Mouse (Mus musculus) limb, embryonic 13.5 days (tissue): ENCODE results near the gene Slc44a3. TPM values are rescaled to one million over a fixed set of nuclear protein-coding genes. Genes with fewer than 3 reads are reported as not detected.

Experiments used
- ATAC-seq: fragments of 200-750 bp; cut with Nextera tagmentation; 2 replicates; pipeline ENCODE4 v1.8.0; 2017; ENCODE audit warnings: low read depth, moderate number of reproducible peaks, moderate TSS enrichment; ENCODE audit not compliant: low FRiP score
- H3K27ac ChIP-seq: fragments of 300-500 bp; sonication (generic); 2 replicates; pipeline ENCODE4 v1.5.1; 2015; ENCODE audit warnings: inconsistent platforms, mild to moderate bottlenecking, moderate library complexity
- H3K27me3 ChIP-seq: fragments of 300-500 bp; sonication (generic); 2 replicates; pipeline ENCODE4 v1.6.1; 2015; ENCODE audit warnings: mild to moderate bottlenecking, inconsistent platforms
- H3K36me3 ChIP-seq: fragments of 300-500 bp; sonication (generic); 2 replicates; pipeline ENCODE4 v1.6.1; 2015; ENCODE audit warnings: inconsistent platforms, mild to moderate bottlenecking, moderate library complexity
- H3K4me1 ChIP-seq: fragments of 300-500 bp; sonication (generic); 2 replicates; pipeline ENCODE4 v1.6.1; 2015; ENCODE audit warnings: inconsistent platforms
- H3K4me2 ChIP-seq: fragments of 300-500 bp; sonication (generic); replicated peaks from 2 replicates; pipeline ENCODE4 v1.6.1; 2015; ENCODE audit warnings: inconsistent platforms, mild to moderate bottlenecking, moderate library complexity
- H3K4me3 ChIP-seq: fragments of 300-500 bp; sonication (generic); 2 replicates; pipeline ENCODE4 v1.5.1; 2015; ENCODE audit warnings: moderate library complexity, mild to moderate bottlenecking, inconsistent platforms
- H3K9ac ChIP-seq: fragments of 300-500 bp; sonication (generic); 2 replicates; pipeline ENCODE4 v1.6.1; 2015; ENCODE audit warnings: mild to moderate bottlenecking, inconsistent platforms
- H3K9me3 ChIP-seq: fragments of 300-500 bp; sonication (generic); 2 replicates; pipeline ENCODE4 v1.6.1; 2016; ENCODE audit warnings: inconsistent platforms
- WGBS: fragments of 180-500 bp; shearing (Covaris S2); methylation state at CpG from one replicate; pipeline ENCODE4 v1.1.7; 2015; 5-methylcytosine and 5-hydroxymethylcytosine counted together
- polyA plus RNA-seq: library from polyadenylated mRNA; unstranded; fragments of >200 nt; fragmentation: Nextera tagmentation; extraction: Ambion mirVana; gene quantifications from 2 replicates; pipeline ENCODE4 v1.2.1, GENCODE M21; 2015

Slc44a3 gene
- polyA plus RNA-seq, 1 experiment from 2014 or later, result 2.0 TPM

DNA sequence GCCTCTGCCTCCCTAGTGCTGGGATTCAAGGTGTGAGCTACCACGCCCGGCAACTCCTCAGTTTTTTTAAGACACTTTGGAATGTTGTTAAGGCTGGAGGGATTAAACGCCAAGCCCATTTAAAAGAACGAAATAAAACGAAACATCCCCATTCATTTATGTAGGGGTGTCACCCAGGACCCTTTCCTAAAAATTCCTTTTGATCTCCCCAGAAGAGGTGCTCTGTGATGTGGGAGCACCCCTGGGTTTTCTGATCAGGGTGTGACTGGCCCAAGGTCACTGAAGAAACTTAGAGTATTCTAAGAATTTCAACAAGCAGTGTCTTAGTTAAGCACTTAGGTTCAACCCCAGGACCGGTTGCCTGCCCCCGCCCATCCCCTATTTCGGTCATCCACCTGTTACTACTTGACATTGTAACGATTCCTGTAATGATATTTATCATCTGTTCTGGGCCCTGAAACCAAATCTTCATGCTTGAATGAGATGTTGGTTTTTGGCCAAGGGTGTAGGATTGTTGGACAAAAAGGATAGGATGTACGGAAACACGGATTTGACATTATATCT is 103.4 kb downstream of the Slc44a3 start:
- 50% methylated on average over 11 of the region's 11 CpGs for WGBS
- no peaks in the 10 kb centered on the region for H3K27me3 ChIP-seq
- peak overlapping the region; percentile 99 for H3K9ac ChIP-seq
- no peaks in the 10 kb centered on the region for H3K36me3 ChIP-seq
- H3K4me3 ChIP-seq, result peak overlapping the region; percentile 88
- ATAC-seq, result no peak
- H3K9me3 ChIP-seq, result no peaks in the 10 kb centered on the region
- peaks cover 60% of the 10 kb centered on the region for H3K4me1 ChIP-seq
- peak overlapping the region; percentile 88 for H3K4me2 ChIP-seq
- peak overlapping the region; percentile 99; the same call in 1 of the 2 replicates for H3K27ac ChIP-seq

DNA sequence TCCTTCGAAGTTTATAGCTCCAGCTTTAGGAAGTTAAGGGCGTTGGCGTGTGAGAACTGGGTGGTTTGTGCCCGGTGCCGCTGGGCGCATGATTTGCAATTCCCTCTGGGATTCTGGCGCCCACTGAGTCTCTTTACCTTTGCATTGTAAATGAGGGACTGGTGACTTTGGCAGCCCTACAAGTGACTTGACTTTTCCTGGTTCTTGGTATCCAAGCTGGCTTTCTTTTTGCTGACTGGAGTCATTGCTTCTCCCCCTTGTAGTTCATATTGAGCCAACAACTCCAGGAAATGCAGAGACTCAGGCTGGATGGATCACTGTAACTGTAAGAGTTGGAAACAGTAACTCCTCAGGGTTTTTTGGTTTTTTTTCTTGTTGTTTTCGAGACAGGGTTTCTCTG is 104.0 kb downstream of the Slc44a3 start:
- Histone ChIP-seq H3K9ac (peak overlapping the region; percentile 99), H3K27me3 (no peaks in the 10 kb centered on the region), H3K4me2 (peak overlapping the region; percentile 88), H3K9me3 (no peaks in the 10 kb centered on the region), H3K4me1 (peaks cover 54% of the 10 kb centered on the region), H3K36me3 (no peaks in the 10 kb centered on the region), H3K27ac (peak overlapping the region; percentile 99), H3K4me3 (peak overlapping the region; percentile 88)
- no peak for ATAC-seq
- 7% methylated on average over 8 of the region's 8 CpGs for WGBS

DNA sequence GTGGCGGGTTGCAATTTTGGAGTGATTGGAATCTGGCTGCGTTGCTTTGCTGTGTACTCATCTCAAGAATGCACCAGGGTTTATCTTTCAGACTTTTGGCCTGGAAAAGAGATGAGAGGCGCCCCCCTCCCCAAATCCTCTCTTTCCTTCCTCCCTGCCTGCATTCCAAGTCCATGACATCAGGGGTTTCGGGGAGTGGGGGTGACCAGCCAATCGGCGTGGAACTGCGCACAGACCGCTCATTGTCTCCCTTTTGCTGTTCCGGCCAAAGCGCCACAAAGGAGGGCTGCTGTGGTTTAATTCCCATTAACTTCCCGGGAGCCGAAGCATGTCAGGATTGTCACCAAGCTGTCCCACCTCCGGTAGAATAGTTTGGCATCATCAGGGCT is 104.7 kb downstream of the Slc44a3 start:
- H3K27ac ChIP-seq, result peak overlapping the region; percentile 99
- WGBS, result under 1% methylated on average over 13 of the region's 13 CpGs
- H3K9me3 ChIP-seq, result no peaks in the 10 kb centered on the region
- peaks cover 47% of the 10 kb centered on the region for H3K4me1 ChIP-seq
- no peaks in the 10 kb centered on the region for H3K36me3 ChIP-seq
- H3K9ac ChIP-seq, result peak overlapping the region; percentile 99
- no peaks in the 10 kb centered on the region for H3K27me3 ChIP-seq
- peak overlapping the region; percentile 88 for H3K4me3 ChIP-seq
- peak; percentile 62; the same call in 1 of the 2 replicates for ATAC-seq
- H3K4me2 ChIP-seq, result peak overlapping the region; percentile 88

DNA sequence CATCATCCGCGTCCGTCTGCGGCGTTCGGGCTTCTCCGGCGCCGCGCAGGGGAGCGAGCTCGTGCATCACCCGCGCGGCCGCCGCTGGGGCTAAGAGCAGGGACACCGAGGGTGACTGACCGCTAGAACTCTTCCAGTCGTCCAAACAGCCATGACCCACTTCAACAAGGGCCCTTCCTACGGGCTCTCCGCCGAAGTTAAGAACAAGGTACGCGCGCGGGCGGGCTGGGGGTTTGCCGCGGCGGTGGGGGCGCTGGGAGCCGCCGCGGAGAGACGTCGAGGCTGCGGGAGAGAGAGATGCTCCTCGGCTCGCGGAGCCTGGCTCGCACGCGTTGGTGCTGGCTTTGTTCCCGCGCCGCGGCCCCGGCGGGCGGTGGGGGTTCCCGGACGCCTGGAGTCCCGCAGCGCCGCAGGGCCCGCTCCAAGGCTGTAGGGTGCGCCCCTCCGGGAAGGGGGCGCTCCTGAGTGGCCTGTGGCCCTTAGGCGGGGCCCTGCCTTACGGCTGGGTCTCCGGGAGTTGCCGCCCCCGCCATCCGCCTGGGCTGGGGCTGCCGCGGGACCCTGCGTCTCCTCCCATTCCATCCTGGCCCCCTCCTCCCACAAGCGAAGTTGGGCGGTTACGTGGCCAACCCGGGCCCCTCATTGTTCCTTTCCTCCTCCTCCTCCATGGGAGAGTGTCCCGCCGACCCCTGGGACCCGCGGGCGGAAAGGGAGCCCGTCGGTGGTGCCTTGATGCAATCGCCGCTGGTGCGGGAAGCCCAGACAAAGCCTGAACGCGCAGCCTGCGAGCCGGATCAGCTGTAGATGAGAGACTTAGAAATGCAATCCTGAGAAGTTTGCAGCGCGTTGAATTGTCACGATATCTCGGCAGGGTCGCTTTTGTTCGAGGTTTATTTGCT is 105.3 kb downstream of the Slc44a3 start:
- under 1% methylated on average over 87 of the region's 93 CpGs for WGBS
- Histone ChIP-seq H3K27ac (peak overlapping the region; percentile 99), H3K4me3 (peak overlapping the region; percentile 88), H3K4me1 (peaks cover 41% of the 10 kb centered on the region), H3K27me3 (no peaks in the 10 kb centered on the region), H3K9me3 (no peaks in the 10 kb centered on the region), H3K4me2 (peak overlapping the region; percentile 88), H3K9ac (peak overlapping the region; percentile 99), H3K36me3 (no peaks in the 10 kb centered on the region)
- ATAC-seq, result peak; percentile 66

DNA sequence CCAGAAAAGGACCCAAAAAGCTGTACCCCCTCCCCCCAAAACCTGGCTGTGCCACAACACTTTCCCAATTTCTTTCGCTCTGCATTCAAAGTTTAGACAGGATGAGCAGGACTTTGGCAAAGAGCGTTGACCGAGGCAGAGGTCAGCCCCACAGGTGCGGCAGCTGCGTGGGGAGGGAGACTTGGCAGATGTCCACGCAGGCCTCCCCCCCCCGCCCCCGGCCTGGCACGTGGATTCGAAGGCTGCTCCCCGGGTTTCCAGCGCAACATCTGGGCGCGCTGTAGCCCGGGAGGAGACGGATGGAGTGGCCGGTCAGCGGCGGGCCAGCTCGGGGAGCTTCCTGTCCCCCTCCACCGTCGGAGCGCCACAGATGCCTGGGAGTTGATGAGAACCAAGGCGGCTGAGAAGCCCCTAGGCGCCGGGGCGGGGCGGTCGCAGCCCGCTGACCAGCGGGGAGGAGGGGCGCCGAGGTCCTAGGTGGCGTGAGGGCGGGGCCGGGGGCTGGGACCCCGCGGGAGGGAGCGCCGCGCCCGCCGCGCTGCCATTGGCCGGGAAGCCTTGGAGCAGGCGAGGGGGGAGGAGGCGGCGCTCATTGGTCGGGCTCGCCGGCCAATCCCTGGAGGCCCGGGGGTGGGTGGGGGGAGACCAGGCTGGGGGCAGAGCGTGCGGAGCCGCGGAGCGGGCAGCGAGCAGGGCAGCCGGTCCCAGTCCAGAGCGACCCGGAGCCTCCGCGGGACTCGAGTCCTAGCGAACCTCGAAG is 106.2 kb downstream of the Slc44a3 start, which contains the start of gene Cnn3:
Gene Cnn3, plus strand, starts transcription at position 637 of the 760 bp plus-strand sequence.
- no peaks in the 10 kb centered on the region for H3K9me3 ChIP-seq
- peak within 1 kb of the TSS; percentile 88 for H3K4me3 ChIP-seq
- H3K9ac ChIP-seq, result peak within 1 kb of the TSS; percentile 99
- H3K4me1 ChIP-seq, result peaks cover 40% of the 10 kb centered on the region
- H3K4me2 ChIP-seq, result peak within 1 kb of the TSS; percentile 88
- H3K36me3 ChIP-seq, result no peaks in the 10 kb centered on the region
- H3K27ac ChIP-seq, result peak within 1 kb of the TSS; percentile 99
- H3K27me3 ChIP-seq, result no peaks in the 10 kb centered on the region
- WGBS, result under 1% methylated on average over 52 of the region's 66 CpGs
- peak; percentile 86 for ATAC-seq

DNA sequence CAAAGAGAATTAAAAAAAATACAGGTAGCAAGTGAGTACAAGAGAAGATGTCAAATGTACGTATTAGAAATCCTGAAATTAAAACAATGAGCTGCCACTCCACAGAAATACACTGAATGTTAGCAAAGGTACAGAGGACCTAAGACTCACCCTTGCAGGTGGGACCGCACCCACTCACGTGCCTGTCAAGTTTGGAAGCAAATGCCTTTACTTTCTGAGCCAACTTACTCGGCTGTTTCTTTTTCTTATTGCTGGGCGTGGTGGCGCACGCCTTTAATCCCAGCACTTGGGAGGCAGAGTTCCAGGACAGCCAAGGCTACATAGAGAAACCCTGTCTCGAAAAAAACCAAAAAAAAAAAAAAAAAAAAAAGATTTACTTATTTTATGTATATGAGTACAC is 109.8 kb downstream of the Slc44a3 start:
- no peak for ATAC-seq
- Histone ChIP-seq H3K9me3 (no peaks in the 10 kb centered on the region; the same call in 1 of the 2 replicates), H3K4me2 (no peak overlapping the region), H3K4me3 (no peak overlapping the region), H3K9ac (no peak overlapping the region), H3K27ac (no peak overlapping the region), H3K27me3 (no peaks in the 10 kb centered on the region), H3K4me1 (peaks cover 19% of the 10 kb centered on the region), H3K36me3 (no peaks in the 10 kb centered on the region)
- 82% methylated on average over 8 of the region's 8 CpGs for WGBS

DNA sequence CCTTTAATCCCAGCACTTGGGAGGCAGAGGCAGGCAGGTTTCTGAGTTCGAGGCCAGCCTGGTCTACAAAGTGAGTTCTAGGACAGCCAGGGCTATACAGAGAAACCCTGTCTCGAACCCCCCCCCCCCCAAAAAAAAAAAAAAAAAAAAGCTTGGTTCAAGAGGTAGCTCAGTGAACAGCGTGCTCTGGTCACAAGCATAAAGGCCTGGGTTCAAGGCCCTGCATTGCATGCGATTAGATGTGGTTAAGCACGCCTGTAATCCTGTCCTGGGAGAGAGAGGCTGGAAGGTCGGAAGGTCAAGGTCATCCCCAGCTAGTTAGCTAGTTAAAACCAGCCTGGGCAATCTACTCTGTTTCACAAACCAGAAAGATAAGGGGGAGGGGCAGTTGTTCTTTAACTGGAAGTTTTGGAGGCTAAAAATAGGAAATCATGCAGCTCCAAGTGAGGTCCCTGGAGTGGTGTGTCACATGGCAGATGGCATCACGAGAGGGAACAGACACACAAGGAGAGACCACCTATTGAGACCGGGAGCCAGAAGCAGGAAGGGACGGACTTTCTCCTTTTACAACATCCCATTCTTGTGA is 113.3 kb downstream of the Slc44a3 start:
- Histone ChIP-seq H3K4me1 (peaks cover 9% of the 10 kb centered on the region), H3K4me3 (no peak overlapping the region), H3K36me3 (no peaks in the 10 kb centered on the region), H3K27ac (no peak overlapping the region), H3K9ac (no peak overlapping the region), H3K27me3 (no peaks in the 10 kb centered on the region), H3K9me3 (no peaks in the 10 kb centered on the region; the same call in 1 of the 2 replicates), H3K4me2 (no peak overlapping the region; the same call in 1 of the 2 replicates)
- 66% methylated on average over 9 of the region's 9 CpGs for WGBS
- ATAC-seq, result no peak; the same call in 1 of the 2 replicates

DNA sequence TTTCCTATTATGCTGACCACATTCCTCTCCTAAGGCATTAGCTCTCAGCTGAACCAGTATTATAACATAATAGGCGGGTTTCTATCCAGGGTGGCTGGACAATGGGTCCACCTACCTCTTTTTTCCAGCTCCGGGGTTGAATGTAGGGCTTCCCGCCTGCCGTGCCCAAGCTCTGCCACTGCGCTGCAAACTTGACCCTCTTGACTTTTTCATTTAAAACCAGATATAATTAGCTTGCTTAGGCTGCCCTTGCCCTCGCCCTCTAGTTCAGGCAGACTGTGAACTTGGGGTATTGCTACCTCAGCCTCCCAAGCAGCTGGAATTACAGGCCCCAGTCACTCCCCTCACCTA is 114.0 kb downstream of the Slc44a3 start:
- peak overlapping the region; percentile 44; the same call in 1 of the 2 replicates for H3K27ac ChIP-seq

DNA sequence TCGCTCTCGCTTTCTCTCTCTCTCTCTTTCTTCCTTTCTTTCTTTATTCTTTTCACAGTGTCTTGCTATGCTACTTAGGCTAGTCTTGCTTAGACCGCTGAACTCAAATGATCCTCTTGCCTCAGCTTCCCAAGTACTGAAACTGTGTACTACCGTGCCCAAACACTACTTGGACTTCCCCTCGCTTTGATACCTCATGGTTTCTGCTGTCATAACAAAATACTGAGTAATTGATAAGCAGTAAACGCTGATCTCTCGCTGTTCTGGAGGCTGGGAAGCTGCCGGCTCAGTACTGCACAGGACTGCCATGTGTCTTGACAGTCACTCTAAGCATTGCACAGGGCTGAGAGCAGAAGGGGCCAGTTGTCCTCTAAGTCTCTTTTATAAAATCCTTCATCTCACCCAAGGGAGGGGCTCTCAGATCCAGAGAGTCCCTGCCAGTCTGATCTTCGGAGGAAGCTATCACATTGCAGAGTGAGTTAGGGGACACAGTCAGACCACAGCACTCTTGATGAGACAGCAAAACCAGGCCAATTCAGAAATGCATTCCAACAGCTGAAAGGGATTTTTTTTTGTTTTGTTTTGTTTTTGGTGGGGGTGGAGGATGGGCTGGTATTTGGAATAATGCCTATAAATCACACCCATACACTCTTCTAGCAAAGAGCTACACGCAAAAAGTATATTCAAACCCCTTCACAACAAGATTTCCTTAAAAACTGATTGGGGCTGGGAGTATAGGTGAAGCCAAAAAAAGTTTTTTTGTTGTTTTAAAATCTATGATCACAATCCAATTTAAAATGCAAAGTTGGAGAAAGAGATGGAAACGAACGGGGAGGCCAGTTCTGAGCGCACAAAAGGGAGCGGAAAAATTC is 114.6 kb downstream of the Slc44a3 start:
- Histone ChIP-seq H3K9me3 (no peaks in the 10 kb centered on the region; the same call in 1 of the 2 replicates), H3K27ac (peak overlapping the region; percentile 44; the same call in 1 of the 2 replicates), H3K9ac (no peak overlapping the region), H3K4me2 (no peak overlapping the region), H3K4me1 (peaks cover 9% of the 10 kb centered on the region), H3K4me3 (no peak overlapping the region), H3K36me3 (no peaks in the 10 kb centered on the region), H3K27me3 (no peaks in the 10 kb centered on the region)
- no peak for ATAC-seq
- WGBS, result 74% methylated on average over 14 of the region's 14 CpGs

More for the DNA sequence above, 114.0 kb downstream of the Slc44a3 start:
- no peaks in the 10 kb centered on the region for H3K27me3 ChIP-seq
- H3K9me3 ChIP-seq, result no peaks in the 10 kb centered on the region; the same call in 1 of the 2 replicates
- no peak overlapping the region for H3K4me2 ChIP-seq
- no peaks in the 10 kb centered on the region for H3K36me3 ChIP-seq
- H3K4me1 ChIP-seq, result peaks cover 9% of the 10 kb centered on the region
- ATAC-seq, result 0 out of 2 replicates have a peak, but pooled peaks have one; percentile 45
- 56% methylated on average over 6 of the region's 6 CpGs for WGBS
- no peak overlapping the region for H3K4me3 ChIP-seq
- no peak overlapping the region for H3K9ac ChIP-seq

DNA sequence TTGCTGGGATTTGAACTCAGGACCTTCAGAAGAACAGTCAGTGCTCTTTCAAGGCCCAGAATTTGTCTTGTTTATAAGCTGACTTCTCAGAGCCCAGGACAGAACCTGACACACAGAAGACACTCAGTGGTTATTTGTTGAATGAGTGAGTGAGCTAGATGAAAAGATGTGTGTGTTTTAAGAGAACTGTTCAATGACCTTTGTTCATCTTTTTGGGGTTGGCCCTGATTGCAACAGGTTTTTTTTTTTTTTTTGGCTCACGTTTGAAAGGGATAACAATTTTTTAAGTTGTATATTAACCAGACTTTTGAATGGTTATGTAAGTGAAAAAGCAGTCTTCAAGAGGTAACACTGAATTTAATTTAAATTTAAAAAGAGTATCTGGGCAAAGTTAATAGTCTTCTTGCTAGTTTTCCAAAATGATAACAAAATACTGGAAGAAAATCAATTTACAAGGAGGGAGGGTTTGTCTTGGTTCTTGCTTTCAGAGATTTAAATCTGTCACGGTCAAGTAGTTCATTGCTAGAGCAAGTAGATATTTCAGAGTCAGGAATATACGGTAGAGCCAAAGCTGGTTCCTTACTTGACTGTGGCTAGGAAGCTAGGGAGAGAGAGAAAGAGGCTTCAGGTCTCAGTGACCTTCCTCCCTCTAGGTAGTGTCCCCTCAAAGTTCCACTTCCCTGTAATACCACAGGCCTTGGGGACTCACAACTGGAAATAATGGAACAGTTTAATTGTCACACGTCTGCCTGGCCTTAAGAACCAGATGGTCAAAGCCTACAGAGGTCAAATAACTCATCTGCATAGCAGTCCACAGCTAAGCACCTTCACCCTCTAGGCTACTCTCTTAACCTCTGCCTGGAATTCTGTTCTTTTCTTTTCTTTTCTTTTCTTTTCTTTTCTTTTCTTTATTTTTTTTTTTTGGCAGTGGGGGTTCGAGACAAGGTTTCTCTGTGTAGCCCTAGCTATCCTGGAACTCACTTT is 115.7 kb downstream of the Slc44a3 start:
- H3K9me3 ChIP-seq, result no peaks in the 10 kb centered on the region; the same call in 1 of the 2 replicates
- no peak overlapping the region for H3K4me3 ChIP-seq
- H3K4me1 ChIP-seq, result peaks cover 9% of the 10 kb centered on the region
- H3K9ac ChIP-seq, result no peak overlapping the region
- H3K27me3 ChIP-seq, result no peaks in the 10 kb centered on the region
- 68% methylated on average over 5 of the region's 5 CpGs for whole genome bisulfite sequencing
- no peak for ATAC-seq
- H3K27ac ChIP-seq, result no peak overlapping the region
- no peak overlapping the region for H3K4me2 ChIP-seq
- no peaks in the 10 kb centered on the region for H3K36me3 ChIP-seq
